17 mouse cellular contexts compared by ENCODE assay signal in genomic region chr17:83927749-83928387, GRCm38 (mm10).
DNase-seq lines count a peak whose midpoint lies in the region; ATAC-seq lines count a peak whose summit lies in the region.
"Had no signal": no experiment of that assay in that cellular context is flagged by ENCODE, and none has a peak within 500 bp of the region (broad histone marks: within the 10 kb centered on the region; RNA-seq: fewer than 3 reads in every experiment).

No protein-coding gene starts in this region.

- H3K9me3 ChIP-seq in embryonic facial prominence, embryonic 14.5 days (ENCODE audit: control insufficient read depth, low read length), result no peaks in the 10 kb centered on the region
- H3K9me3 ChIP-seq in limb, embryonic 12.5 days, result no peaks in the 10 kb centered on the region
- no peaks in the 10 kb centered on the region for H3K9me3 ChIP-seq in kidney, embryonic 16.5 days (ENCODE audit: low read length)
- H3K9me3 ChIP-seq: embryonic facial prominence, embryonic 15.5 days had no signal

- H3K4me2 ChIP-seq in embryonic facial prominence, embryonic 14.5 days (ENCODE audit: low read depth, low read length), result no peak overlapping the region
- no peak overlapping the region for H3K4me2 ChIP-seq in limb, embryonic 12.5 days
- H3K4me2 ChIP-seq in kidney, embryonic 16.5 days (replicated peaks; ENCODE audit: low read depth, low read length), result no peak overlapping the region
- H3K4me2 ChIP-seq: embryonic facial prominence, embryonic 15.5 days had no signal

- intact Hi-C loops in left cerebral cortex, postnatal 4 days (cut with DNase I), result no loop called here
- intact Hi-C loops in left cerebral cortex, postnatal 14 days (cut with DNase I), result no loop called here

- 46% methylated on average over 6 of the region's 6 CpGs for WGBS in embryonic facial prominence, embryonic 14.5 days
- 17% methylated on average over 6 of the region's 6 CpGs for WGBS in limb, embryonic 12.5 days
- 54% methylated on average over 6 of the region's 6 CpGs for WGBS in kidney, embryonic 16.5 days

- H3K27ac ChIP-seq in embryonic facial prominence, embryonic 14.5 days (replicated peaks; ENCODE audit: low read depth, low read length), result no peak overlapping the region
- H3K27ac ChIP-seq in limb, embryonic 12.5 days, result peak overlapping the region; percentile 59; the same call in 1 of the 2 replicates
- no peak overlapping the region for H3K27ac ChIP-seq in kidney, embryonic 16.5 days (ENCODE audit: low read length)
- H3K27ac ChIP-seq: embryonic facial prominence, embryonic 15.5 days; heart, adult 2 months; hindbrain, postnatal 0 days; macrophage had no signal

- no peak overlapping the region for H3K9ac ChIP-seq in embryonic facial prominence, embryonic 14.5 days (ENCODE audit: low read depth, low read length)
- no peak overlapping the region for H3K9ac ChIP-seq in limb, embryonic 12.5 days (replicated peaks)
- H3K9ac ChIP-seq in kidney, embryonic 16.5 days (replicated peaks; ENCODE audit: low read length), result no peak overlapping the region
- H3K9ac ChIP-seq: embryonic facial prominence, embryonic 15.5 days had no signal

- H3K27me3 ChIP-seq in embryonic facial prominence, embryonic 14.5 days (replicated peaks; ENCODE audit: control insufficient read depth, insufficient read depth, low read length), result no peaks in the 10 kb centered on the region
- no peaks in the 10 kb centered on the region for H3K27me3 ChIP-seq in limb, embryonic 12.5 days
- no peaks in the 10 kb centered on the region for H3K27me3 ChIP-seq in kidney, embryonic 16.5 days (ENCODE audit: insufficient read depth, low read length)
- H3K27me3 ChIP-seq: embryonic facial prominence, embryonic 15.5 days had no signal

- ATAC-seq in embryonic facial prominence, embryonic 14.5 days (ENCODE audit: low read depth), result peak; percentile 63; the same call in 1 of the 2 replicates
- ATAC-seq in limb, embryonic 12.5 days (ENCODE audit: insufficient number of reproducible peaks, insufficient read depth, low FRiP score, low TSS enrichment, low read depth), result no peak
- ATAC-seq in kidney, embryonic 16.5 days (ENCODE audit: low FRiP score, low TSS enrichment), result no peak
- ATAC-seq: hindbrain, postnatal 0 days had no signal

- H3K4me1 ChIP-seq in embryonic facial prominence, embryonic 14.5 days (ENCODE audit: control insufficient read depth, insufficient read depth, low read length), result no peaks in the 10 kb centered on the region; the same call in 1 of the 2 replicates
- H3K4me1 ChIP-seq in limb, embryonic 12.5 days (replicated peaks), result peaks cover 24% of the 10 kb centered on the region
- H3K4me1 ChIP-seq in kidney, embryonic 16.5 days (ENCODE audit: insufficient read depth, low read length), result peaks cover 13% of the 10 kb centered on the region; the same call in 1 of the 2 replicates

- no peak overlapping the region for H3K4me3 ChIP-seq in embryonic facial prominence, embryonic 14.5 days (ENCODE audit: low read depth, low read length)
- H3K4me3 ChIP-seq in limb, embryonic 12.5 days (replicated peaks), result no peak overlapping the region
- no peak overlapping the region for H3K4me3 ChIP-seq in kidney, embryonic 16.5 days (ENCODE audit: low read length)
- H3K4me3 ChIP-seq: embryonic facial prominence, embryonic 15.5 days; heart, adult 2 months had no signal

- H3K36me3 ChIP-seq in embryonic facial prominence, embryonic 14.5 days (ENCODE audit: control insufficient read depth, insufficient read depth, low read length), result no peaks in the 10 kb centered on the region
- no peaks in the 10 kb centered on the region for H3K36me3 ChIP-seq in limb, embryonic 12.5 days
- no peaks in the 10 kb centered on the region for H3K36me3 ChIP-seq in kidney, embryonic 16.5 days (ENCODE audit: insufficient read depth, low read length)
- H3K36me3 ChIP-seq: embryonic facial prominence, embryonic 15.5 days had no signal

- DNase-seq in embryo, embryonic 10 days (ENCODE audit: low spot score), result peak; percentile 27
- no peak for DNase-seq in embryo, embryonic 9.5 days (ENCODE audit: extremely low spot score)
- peak; percentile 34 for DNase-seq in left cerebral cortex, postnatal 4 days
- DNase-seq in left cerebral cortex, adult 11 months (ENCODE audit: low spot score), result no peak
- peak; percentile 25 for DNase-seq in embryonic facial prominence, embryonic 14.5 days (ENCODE audit: low spot score)
- no peak for DNase-seq in left cerebral cortex, postnatal 14 days (ENCODE audit: low spot score in 2 of 2)
- DNase-seq: cerebellum, postnatal 36 days; kidney, adult 18-20 months; layer of hippocampus, postnatal 36 days; liver; lung, adult 2 months had no signal

Comparison
In these comparisons a context has a peak if more than half of its experiments do, and no peak if none do; other contexts are left out.
1. DNase-seq: peak in embryo, embryonic 10 days (single experiment), left cerebral cortex, postnatal 4 days (single experiment) and embryonic facial prominence, embryonic 14.5 days (single experiment); none in embryo, embryonic 9.5 days (single experiment), left cerebral cortex, adult 11 months (single experiment) and left cerebral cortex, postnatal 14 days (0 of 2).